Mouse (Mus musculus) kidney, postnatal 25 days (tissue): ENCODE data around the gene Actr6.

ENCODE experiments used
- DNase-seq, 2 experiments: peaks; one replicate each; pipeline ENCODE4 v3.0.0; 2021; ENCODE audit warnings: mixed read lengths in 2 of 2

Actr6 gene

GRCm38 (mm10) chr10:89737887-89738286 is 5.8 kb upstream of the Actr6 start:
- no peak for DNase-seq

- DNase-seq, result no peak
Measured at GRCm38 (mm10) chr10:89737092-89737491, 5.0 kb upstream of the Actr6 start.

DNA sequence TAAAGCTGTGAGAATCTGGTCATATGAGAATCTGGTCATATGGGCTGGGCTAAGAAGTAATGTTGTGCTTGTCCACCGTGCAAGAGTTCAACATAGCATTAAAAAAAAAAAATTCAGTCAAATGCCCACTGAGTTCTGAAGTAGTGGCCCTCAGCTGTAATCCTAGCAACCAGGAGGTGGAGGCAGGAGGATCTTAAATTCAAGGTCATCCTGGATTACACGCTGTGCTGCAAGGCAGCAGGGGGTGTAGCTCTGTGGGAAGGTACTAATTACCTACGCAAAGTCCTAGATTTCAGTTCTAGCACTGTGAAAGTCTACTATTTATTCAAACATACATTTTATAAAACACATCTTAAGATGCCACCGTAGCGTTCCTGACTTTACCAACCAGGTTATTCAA is 754 bp downstream of the Actr6 start:
- no peak for DNase-seq

DNA sequence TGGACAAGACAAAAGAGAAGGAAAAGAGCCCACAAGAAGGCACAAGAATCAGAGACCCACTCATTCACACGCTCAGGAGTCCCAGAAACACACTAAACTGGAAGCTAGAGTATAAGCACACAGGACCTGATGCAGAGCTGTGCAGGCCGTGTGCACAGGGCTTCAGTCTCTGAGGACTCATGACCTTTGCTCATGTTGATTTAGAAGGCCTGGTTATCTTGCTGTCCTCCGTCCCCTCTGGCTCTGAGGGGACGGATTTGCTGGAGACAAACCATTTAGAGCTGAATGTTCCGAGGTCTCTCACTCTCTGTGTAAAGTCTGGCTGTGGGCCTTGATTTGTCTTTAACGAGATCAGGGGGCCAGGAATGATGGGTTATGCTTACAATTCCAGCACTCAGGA is 1.7 kb downstream of the Actr6 start:
- DNase-seq, result no peak

GRCm38 (mm10) chr10:89722247-89723195 is 9.6 kb downstream of the Actr6 start:
- peak; percentile 50 to 84 for DNase-seq

DNA sequence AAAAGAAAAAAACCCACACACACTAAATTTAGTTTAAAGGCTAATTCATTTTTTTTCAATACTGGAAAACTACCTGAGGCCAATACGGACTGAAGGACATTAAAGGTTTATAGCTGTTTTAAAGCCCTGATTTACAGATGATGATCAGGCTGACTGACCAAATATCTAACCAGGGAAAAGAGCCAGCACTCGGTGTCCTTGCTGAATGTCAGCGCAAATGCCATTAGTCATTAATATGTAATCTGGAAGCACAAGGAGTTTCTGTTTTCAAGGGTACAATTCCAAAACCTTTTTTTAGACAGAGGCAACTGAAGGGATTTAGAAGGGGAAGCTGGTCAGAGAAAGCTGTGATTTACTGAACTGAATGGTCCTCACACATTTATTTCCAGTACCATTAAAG is 11.3 kb downstream of the Actr6 start:
- peak; percentile 71 to 84 for DNase-seq

DNA sequence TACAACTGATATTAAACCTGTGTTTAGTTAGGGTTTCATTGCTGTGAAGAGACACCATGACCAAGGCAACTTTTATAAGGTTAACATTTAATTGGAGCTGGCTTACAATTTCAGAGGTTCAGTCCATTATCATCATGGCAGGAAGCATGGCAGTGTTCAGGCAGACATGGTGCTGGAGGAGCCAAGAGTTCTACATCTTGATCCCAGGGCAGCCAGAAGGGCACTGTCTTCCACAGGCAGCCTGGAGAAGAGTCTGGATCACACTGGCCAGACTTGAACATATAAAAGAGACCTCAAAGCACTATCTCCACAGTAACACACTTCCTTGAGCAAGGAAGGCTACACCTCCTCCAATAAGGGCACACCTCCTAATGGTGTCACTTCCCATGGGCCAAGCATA is 11.8 kb downstream of the Actr6 start:
- peak in 1 of 2 experiments; percentile 36 for DNase-seq

- DNase-seq, result no peak
Measured at GRCm38 (mm10) chr10:89714910-89715309, 17.2 kb downstream of the Actr6 start.

DNA sequence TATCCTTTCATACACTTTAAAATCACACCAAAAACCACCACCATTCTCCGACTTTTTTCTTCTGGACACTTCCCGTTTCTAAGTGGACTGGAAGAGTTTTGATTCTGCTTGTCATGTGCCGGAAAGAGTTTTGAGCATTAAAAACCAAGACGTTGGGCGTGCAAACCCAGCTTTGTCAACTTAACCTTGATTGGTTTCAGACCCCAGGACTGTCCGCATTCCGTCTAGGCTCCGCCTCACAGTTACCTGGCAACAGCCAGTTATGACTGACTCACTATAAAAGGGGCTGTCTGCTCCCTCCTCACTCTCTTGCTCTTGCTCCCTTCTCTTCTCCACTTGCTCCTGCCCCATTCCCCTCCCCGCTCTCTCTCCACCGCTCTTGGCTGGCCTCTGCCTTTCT is 23.4 kb downstream of the Actr6 start:
- peak in 1 of 2 experiments; percentile 40 for DNase-seq

DNA sequence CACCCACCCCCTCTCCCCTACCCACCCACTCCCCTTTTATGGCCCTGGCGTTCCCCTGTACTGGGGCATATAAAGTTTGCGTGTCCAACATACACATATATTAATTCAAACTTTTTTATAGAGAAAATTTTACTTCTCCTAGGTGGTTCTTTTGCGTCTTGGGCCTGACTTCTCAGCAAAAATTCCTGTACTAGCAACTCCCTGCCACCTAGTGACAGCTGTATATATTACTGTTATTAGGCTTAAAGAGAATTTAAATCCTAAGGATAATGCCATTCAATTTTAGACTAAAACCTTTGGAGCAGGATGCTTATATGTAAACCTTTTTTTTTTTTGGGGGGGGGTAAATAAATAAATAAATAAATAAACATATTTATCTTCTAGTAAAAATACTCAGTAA is 24.7 kb downstream of the Actr6 start:
- DNase-seq, result no peak

DNA sequence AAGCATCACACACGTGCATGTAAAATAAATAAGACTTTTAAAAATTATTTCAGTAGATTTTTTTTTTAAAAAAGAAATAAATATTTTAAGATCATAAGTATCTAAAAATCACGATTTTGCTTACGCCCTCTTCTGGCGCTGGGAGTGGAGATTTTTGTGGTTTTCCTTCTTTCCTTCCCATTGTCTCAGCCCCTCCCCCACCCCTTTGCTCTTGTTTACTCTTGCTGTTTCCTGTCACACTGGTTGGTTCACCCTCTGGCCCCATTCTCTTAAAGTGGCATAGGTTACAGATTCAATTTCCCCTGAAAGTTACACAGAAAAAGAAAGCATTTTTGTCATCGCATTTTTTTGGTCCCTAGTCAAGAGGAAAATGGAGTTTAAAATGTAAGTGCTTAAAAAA is 29.1 kb downstream of the Actr6 start:
- DNase-seq, result peak in 1 of 2 experiments; percentile 27

GRCm38 (mm10) chr10:89697956-89698355 is 34.1 kb downstream of the Actr6 start:
- DNase-seq, result no peak

DNA sequence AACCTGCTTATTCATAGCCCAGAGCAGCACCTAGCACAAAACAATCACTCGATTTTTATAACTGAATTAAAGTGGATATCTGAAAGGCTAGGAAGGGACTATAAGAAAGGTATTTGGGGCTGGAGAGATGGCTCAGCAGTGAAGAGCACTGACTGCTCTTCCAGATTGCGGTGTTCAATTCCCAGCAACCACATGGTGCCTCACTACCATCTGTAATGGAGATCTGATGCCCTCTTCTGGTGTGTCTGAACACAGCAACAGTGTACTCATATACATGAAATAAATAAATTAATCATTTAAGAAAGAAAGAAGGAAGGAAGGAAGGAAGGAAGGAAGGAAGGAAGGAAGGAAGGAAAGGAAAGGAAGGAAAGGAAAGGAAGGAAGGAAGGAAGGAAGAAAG is 35.8 kb downstream of the Actr6 start:
- DNase-seq, result peak in 1 of 2 experiments; percentile 40

DNA sequence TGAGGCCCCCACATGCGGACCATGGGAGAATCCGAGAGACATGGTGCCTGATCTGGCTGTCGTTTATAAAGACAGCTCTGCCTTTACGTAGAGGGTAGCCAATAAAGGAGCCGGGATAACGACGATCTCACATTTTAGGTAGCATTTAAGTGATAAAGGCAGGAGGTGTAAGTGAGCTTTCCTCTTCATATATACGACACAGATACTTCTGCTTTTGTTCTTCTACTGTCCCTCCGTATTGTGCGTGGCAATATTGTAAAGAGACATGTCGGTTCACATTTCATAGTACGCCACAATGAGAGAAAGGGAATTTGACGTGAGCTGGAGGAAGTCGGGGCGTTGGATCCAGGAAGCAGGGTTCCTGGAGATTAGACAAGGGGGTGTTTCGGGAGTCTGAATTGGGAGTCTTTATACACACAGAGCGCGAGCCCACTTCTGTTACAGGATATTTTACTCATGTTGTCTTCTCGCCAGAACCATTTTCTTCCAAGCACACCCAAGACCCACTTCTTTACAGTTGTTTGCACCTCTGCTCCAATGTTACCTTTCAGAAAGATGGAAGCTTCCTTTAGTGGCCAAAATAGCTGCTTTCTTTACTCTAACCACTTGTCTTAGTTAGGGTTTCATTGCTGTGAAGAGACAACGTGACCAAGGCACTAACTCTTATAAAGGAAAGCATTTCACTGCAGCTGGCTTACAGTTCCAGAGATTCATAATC is 36.7 kb downstream of the Actr6 start:
- DNase-seq, result no peak

DNA sequence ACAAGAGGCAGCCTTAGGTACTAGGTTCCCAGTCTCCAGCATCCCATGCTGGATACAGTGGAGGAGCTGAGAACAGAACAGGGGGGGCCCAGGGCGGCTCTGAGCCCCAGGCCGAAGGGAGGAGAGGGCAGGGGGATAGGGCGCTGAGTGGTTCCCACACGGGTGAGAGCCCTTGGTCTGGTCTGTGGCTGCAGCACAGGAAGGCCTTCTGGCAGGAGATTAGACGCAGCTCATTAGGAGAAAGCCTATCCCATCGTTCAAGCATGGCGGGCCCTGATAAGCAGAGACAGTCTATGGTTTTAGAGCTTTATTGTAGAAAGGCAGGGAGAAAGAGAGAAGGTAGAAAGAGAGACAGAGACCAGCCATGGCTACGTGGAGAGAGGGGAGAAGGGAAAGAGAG is 42.1 kb downstream of the Actr6 start:
- no peak for DNase-seq

DNA sequence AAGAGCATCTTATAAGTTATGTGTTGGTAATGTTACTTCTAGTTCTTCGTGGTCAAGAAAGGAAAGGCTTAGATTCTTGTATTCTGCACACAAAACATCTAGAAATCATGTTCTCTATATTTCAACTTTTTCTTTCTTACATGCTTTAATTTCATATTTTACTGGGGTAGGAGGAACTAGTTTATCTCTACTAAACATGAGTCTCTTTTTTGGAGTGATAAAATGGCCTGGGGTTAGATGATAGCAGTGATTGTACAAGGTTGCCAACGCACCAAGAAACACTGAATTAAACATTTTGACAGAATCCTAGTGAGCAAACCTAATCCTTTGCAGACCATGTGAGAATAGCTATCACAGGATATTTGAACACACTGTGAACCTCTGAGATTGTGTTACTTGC is 44.6 kb downstream of the Actr6 start:
- DNase-seq, result no peak

DNA sequence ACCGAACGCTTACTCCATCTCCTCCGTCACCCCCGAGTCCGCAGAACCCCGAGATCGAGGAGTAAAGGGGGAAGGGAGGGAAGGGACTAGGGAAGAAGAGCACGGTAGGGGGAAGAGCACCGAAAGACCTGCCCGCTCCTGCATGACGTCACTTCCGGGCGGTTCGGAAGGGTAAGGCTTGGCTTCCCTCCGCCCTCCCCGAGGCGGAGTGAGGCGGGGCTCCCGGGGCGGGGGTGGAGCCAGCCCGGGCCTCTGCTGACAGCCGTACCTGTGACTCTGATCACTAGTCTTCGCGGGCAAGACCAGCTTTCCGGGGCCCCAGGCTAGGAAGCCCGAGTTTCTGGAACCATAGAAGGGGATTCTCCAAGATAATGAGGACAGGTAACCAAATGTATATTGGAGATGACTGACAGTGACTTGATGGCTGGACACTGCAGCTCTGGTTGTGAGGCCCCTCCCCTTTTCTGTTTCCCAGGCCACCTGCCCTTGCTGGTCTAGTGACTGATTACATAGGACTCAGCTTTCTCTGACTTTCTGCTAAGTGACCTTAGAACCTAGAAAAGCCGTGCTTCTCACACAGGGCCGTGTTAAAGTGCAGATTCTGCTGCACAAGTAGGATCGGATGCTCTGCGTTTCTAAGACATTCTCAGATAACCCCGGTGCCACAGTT is 45.8 kb downstream of the Actr6 start, which contains the start of gene Scyl2:
Gene Scyl2, minus strand, starts transcription at position 147 of the 670 bp plus-strand sequence.
- peak; percentile 96 to 97 for DNase-seq

- DNase-seq, result peak in 1 of 2 experiments; percentile 83
Measured at GRCm38 (mm10) chr10:89685391-89686138, 46.5 kb downstream of the Actr6 start.

DNA sequence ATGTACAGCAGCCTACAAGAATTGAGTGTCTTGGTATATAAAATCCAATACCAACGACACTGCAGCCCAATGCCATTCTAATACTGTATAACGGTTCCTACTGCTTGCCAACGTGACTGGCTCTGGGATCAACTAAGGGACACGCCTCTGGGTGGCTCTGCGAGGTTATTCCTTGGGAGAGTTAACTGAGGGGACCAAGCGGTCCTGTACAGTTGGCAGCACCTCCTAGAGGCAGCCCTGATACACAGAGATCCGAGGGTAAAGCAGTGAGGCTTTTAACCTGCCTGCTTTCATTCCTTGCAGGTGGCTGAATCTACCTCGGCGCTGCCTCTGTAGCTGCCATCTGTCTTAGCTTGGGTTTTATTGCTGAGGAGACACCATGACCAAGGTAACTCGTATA is 49.1 kb downstream of the Actr6 start:
- no peak for DNase-seq

DNA sequence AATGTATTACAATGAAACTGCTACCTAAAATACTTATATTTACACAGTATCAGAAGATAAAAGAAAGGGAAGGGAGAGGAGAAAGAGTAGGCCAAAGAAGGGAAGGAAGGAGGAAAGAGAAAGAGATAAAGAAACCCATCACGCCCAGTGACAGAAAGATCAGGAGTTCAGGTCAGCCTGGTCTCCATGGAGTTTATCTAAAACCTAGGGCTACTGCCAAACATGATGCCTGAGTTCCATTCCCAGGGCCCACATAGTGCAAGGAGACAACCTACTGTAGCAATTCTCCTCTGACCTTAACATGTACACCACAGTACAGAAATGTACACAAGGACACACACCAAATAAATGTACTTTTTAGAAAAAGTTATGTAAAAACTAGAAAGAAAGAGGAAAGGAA is 49.9 kb downstream of the Actr6 start:
- no peak for DNase-seq

- DNase-seq, result no peak
Measured at GRCm38 (mm10) chr10:89681706-89682105, 50.4 kb downstream of the Actr6 start.

DNA sequence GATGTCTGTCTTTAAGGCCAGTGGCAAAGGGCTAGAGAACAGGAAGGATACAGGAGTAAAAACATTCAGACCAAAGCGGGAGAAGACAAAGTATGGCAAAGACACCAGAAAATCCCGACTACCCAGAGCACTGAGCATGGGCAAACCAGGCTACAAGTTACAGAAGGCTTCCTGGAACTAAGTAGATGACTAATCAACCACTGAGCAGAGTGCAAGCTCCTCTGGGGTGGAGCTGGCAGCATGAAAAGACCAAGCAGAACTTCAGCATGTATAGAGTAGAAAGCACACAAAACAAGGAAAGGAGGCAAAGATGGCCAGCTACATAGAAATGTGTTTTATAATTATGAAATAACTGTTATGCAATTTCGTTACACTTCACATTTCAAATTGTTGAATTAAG is 51.6 kb downstream of the Actr6 start:
- DNase-seq, result no peak

DNA sequence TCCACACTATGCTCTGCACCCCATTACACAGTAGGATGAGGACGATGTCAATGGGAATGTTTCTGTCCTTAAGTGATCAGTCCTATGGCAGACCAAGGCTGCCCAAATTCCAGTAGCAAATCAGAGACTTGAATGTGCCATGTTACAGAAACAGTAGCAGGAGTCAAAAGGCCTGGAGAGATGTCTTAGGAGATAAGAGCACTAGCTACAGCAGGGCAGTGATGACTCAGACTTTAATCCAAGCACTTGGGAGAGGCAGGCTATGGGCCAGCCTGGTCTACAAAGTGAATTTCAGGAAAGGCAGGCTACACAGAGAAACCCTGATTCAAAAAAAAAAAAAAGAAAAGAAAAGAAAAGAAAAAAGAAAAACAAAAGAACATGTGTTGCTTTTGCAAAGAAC is 52.6 kb downstream of the Actr6 start:
- DNase-seq, result no peak
